Mouse (Mus musculus): ENCODE measurements around the gene Clk4.

Clk4 gene

GRCm38 (mm10) chr11:51315991-51316810 is 54.7 kb downstream of the Clk4 start:
- DNase-seq = no peak

DNA sequence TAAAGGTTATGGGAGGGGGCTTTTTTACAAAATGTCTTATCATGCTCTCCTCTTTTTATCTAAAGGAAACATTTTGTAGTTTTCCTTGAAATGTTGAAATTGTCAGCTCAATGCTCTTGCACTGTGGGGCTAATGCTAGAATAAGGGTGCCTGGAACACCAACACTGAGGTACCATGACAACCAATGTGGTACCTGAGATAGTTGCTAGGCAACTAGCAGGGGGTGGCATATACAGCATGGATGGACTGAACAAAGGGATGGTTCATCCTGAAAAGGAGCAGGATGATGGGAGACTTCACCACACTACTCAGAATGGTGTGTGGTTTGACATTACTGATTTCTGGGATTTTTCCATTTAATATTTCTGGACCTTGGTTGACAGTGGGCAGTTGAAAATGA is 59.1 kb downstream of the Clk4 start:
- no peak for DNase-seq

DNA sequence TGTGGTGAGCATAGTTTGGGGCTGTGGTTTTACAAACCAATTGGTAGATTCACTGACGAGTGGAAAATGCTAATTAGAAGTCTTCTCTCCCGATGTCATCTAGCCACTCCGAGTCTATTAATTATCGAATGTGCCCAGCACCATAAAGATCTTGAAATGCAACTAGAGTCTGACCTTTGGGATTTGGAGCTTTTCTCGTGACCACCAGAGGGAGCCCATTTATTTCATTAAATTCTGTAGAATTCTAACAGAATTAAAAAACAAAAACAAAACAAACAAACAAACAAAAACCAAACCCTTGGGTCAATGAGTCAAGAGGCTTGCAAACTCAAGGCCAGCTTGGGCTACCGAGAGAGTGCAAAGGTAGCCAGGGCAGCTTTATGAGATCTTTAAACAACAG is 65.4 kb downstream of the Clk4 start:
- DNase-seq = peak; percentile 45

GRCm38 (mm10) chr11:51328387-51328942 is 66.9 kb downstream of the Clk4 start:
- DNase-seq = no peak

- DNase-seq = peak; percentile 27
Measured at GRCm38 (mm10) chr11:51329837-51330714, 68.5 kb downstream of the Clk4 start.
